Mouse (Mus musculus) lung, adult 2 months (tissue): ENCODE measurements around the gene Cyb5d2. TPM values are rescaled to one million over a fixed set of nuclear protein-coding genes. Genes with fewer than 3 reads are reported as not detected.
"Not testable (repeated sequence)": the region's sequence is repeated elsewhere in the genome, so short reads cannot be mapped to it uniquely, and the experiment has no call there.

ENCODE experiments used
- DNase-seq: peaks from one replicate; pipeline ENCODE4 v3.0.0; 2022
- H3K4me1 ChIP-seq: fragments of 200-500 bp; 2 replicates; pipeline ENCODE4 v1.6.1; 2011; ENCODE audit warnings: low read length; ENCODE audit not compliant: control insufficient read depth, insufficient read depth
- H3K4me3 ChIP-seq: fragments of 200-500 bp; replicated peaks from 2 replicates; pipeline ENCODE3; 2011; ENCODE audit warnings: low read depth, mild to moderate bottlenecking, control low read depth, low read length; ENCODE audit errors: extremely low read depth
- CTCF ChIP-seq: fragments of 200-500 bp; IDR thresholded peaks from 2 replicates; pipeline ENCODE4 v1.5.1; 2011; ENCODE audit warnings: mild to moderate bottlenecking, low read length, control low read depth; ENCODE audit not compliant: insufficient read depth
- POLR2A ChIP-seq: fragments of 200-500 bp; IDR thresholded peaks from 2 replicates; pipeline ENCODE4 v1.6.1; 2011; ENCODE audit warnings: low read depth, mild to moderate bottlenecking, control low read depth, low read length, borderline replicate concordance; ENCODE audit errors: extremely low read depth
- WGBS: fragments of 180-500 bp; shearing (Covaris S2); methylation state at CpG from one replicate; pipeline ENCODE4 v1.1.7; 2018; 5-methylcytosine and 5-hydroxymethylcytosine counted together
- polyA plus RNA-seq: library from polyadenylated mRNA; depleted of rRNA; stranded (reverse); fragments of >200 nt; gene quantifications from 2 replicates; pipeline ENCODE4 v1.2.3, GENCODE M21; 2012

The Cyb5d2 gene
- polyA plus RNA-seq, 1 experiment, result 5.2 TPM

- DNase-seq, result no peak
- TF ChIP-seq CTCF (no peak), POLR2A (no peak)
- no peak overlapping the region for H3K4me3 ChIP-seq
- H3K4me1 ChIP-seq, result no peaks in the 10 kb centered on the region
Observed at GRCm38 (mm10) chr11:72778957-72779356, 17.0 kb downstream of the Cyb5d2 start.

- not testable (repeated sequence) for H3K4me1 ChIP-seq, H3K4me3 ChIP-seq, DNase-seq
- WGBS, result 45% methylated on average over 1 of the region's 1 CpGs
Observed at GRCm38 (mm10) chr11:72772611-72773010, 23.3 kb downstream of the Cyb5d2 start.

GRCm38 (mm10) chr11:72771461-72771860 lies 24.5 kb downstream of the Cyb5d2 start:
- 41% methylated on average over 4 of the region's 4 CpGs for WGBS
- DNase-seq, result no peak
- H3K4me1 ChIP-seq, result no peaks in the 10 kb centered on the region
- no peak overlapping the region for H3K4me3 ChIP-seq
- no peak for TF ChIP-seq CTCF
- TF ChIP-seq POLR2A, result no peak

GRCm38 (mm10) chr11:72770816-72771215 lies 25.1 kb downstream of the Cyb5d2 start:
- DNase-seq, result no peak
- WGBS, result 73% methylated on average over 5 of the region's 5 CpGs

GRCm38 (mm10) chr11:72770324-72770723 lies 25.6 kb downstream of the Cyb5d2 start:
- TF ChIP-seq POLR2A, result no peak
- no peak for TF ChIP-seq CTCF
- 91% methylated on average over 3 of the region's 3 CpGs for WGBS

More at GRCm38 (mm10) chr11:72770816-72771215, 25.1 kb downstream of the Cyb5d2 start:
- TF ChIP-seq POLR2A (no peak), CTCF (no peak)
- no peaks in the 10 kb centered on the region for H3K4me1 ChIP-seq
- H3K4me3 ChIP-seq, result no peak overlapping the region

GRCm38 (mm10) chr11:72769061-72769460 lies 26.9 kb downstream of the Cyb5d2 start:
- WGBS, result 83% methylated on average over 3 of the region's 3 CpGs
- DNase-seq, result no peak
- TF ChIP-seq POLR2A, result no peak
- no peak for TF ChIP-seq CTCF
- H3K4me3 ChIP-seq, result no peak overlapping the region
- no peaks in the 10 kb centered on the region for H3K4me1 ChIP-seq

More at GRCm38 (mm10) chr11:72770324-72770723, 25.6 kb downstream of the Cyb5d2 start:
- Histone ChIP-seq H3K4me3 (no peak overlapping the region), H3K4me1 (no peaks in the 10 kb centered on the region)
- DNase-seq, result no peak

DNA sequence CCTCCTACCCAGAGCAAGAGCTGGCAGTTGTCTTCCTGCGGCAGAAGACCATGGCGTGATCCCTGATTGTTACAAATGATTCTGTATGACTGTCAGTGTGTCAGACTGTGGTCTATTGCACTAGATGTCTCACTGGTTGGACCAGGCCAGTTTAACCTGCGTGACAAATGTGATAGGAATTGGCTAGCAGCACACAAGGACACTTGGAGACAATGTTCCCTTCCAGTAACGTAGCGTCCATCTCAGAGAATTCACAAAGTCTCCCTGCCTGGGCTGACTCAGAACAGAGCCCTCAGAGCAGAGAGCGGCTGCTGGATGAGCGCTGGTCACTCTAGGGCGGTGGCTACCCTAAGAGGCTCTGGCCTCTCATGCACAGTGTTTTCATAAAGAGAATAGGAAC lies 28.2 kb downstream of the Cyb5d2 start:
- 86% methylated on average over 8 of the region's 8 CpGs for WGBS
- TF ChIP-seq CTCF, result no peak
- Histone ChIP-seq H3K4me3 (no peak overlapping the region), H3K4me1 (no peaks in the 10 kb centered on the region)
- DNase-seq, result no peak

- Histone ChIP-seq H3K4me3 (no peak overlapping the region), H3K4me1 (no peaks in the 10 kb centered on the region)
- WGBS, result 76% methylated on average over 4 of the region's 4 CpGs
- DNase-seq, result no peak
- no peak for TF ChIP-seq CTCF
- no peak for TF ChIP-seq POLR2A
Observed at GRCm38 (mm10) chr11:72764270-72764669, 31.7 kb downstream of the Cyb5d2 start.

DNA sequence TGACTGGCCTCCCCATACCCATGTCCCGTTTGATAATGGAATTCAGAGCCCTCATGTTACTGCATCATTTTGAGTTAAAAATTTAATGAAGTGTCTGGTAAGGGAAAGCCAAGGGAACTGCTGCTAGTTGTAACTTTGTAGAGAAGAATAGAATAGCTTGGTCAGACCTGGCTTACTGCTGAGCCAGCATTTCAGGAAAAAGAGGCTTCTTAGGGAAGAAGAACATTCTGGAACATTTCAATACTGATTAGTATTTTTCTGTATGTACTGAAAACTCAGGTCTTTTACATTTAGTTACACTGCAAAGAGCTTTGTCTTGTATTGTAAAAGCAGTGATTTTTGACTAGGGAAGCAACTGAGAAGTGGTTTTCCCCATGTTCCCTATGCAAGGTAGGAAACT lies 35.2 kb downstream of the Cyb5d2 start:
- DNase-seq, result no peak
- WGBS, result 72% methylated on average over 1 of the region's 1 CpGs
- TF ChIP-seq CTCF, result no peak
- no peak for TF ChIP-seq POLR2A
- Histone ChIP-seq H3K4me1 (no peaks in the 10 kb centered on the region), H3K4me3 (no peak overlapping the region)

GRCm38 (mm10) chr11:72759581-72759980 lies 36.4 kb downstream of the Cyb5d2 start:
- DNase-seq, result no peak
- H3K4me1 ChIP-seq, result no peaks in the 10 kb centered on the region
- 86% methylated on average over 6 of the region's 6 CpGs for WGBS
- TF ChIP-seq POLR2A (no peak), CTCF (no peak)
- no peak overlapping the region for H3K4me3 ChIP-seq

GRCm38 (mm10) chr11:72758316-72758715 lies 37.6 kb downstream of the Cyb5d2 start:
- no peak overlapping the region for H3K4me3 ChIP-seq
- no peaks in the 10 kb centered on the region for H3K4me1 ChIP-seq
- TF ChIP-seq POLR2A (no peak), CTCF (no peak)
- 95% methylated on average over 5 of the region's 5 CpGs for WGBS
- no peak for DNase-seq
